Mouse (Mus musculus): Measurements from ENCODE around the gene Dusp16. TPM values are rescaled to one million over a fixed set of nuclear protein-coding genes. Genes with fewer than 3 reads are reported as not detected.

Gene Dusp16
- polyA plus RNA-seq, 1 experiment from 2014 or later, result 8.5 TPM

- no peak overlapping the region for H3K9ac ChIP-seq (replicated peaks)
- H3K36me3 ChIP-seq, result no peaks in the 10 kb centered on the region
- H3K4me2 ChIP-seq (replicated peaks), result no peak overlapping the region
- ATAC-seq (replicated peaks), result no peak
- no peak overlapping the region for H3K4me3 ChIP-seq
- H3K27ac ChIP-seq (replicated peaks), result no peak overlapping the region
- H3K27me3 ChIP-seq, result no peaks in the 10 kb centered on the region
- no peaks in the 10 kb centered on the region for H3K4me1 ChIP-seq
- no peaks in the 10 kb centered on the region for H3K9me3 ChIP-seq
- WGBS, result 86% methylated on average over 11 of the region's 11 CpGs
These were observed 15.4 kb upstream of the Dusp16 start for GRCm38 (mm10) chr6:134807794-134808193.

- no peaks in the 10 kb centered on the region for H3K4me1 ChIP-seq
- no peak overlapping the region for H3K9ac ChIP-seq (replicated peaks)
- no peak overlapping the region for H3K4me3 ChIP-seq
- no peak overlapping the region for H3K27ac ChIP-seq (replicated peaks)
- no peak overlapping the region for H3K4me2 ChIP-seq (replicated peaks)
- ATAC-seq (replicated peaks), result no peak
- no peaks in the 10 kb centered on the region for H3K9me3 ChIP-seq
- no peaks in the 10 kb centered on the region for H3K27me3 ChIP-seq
- no peaks in the 10 kb centered on the region for H3K36me3 ChIP-seq
- WGBS, result 86% methylated on average over 1 of the region's 2 CpGs
These were observed 14.7 kb upstream of the Dusp16 start for GRCm38 (mm10) chr6:134807091-134807490.

- Histone ChIP-seq H3K27me3 (no peaks in the 10 kb centered on the region), H3K4me1 (no peaks in the 10 kb centered on the region), H3K4me3 (no peak overlapping the region), H3K27ac (replicated peaks) (no peak overlapping the region), H3K9ac (replicated peaks) (no peak overlapping the region), H3K9me3 (no peaks in the 10 kb centered on the region), H3K4me2 (replicated peaks) (no peak overlapping the region), H3K36me3 (no peaks in the 10 kb centered on the region)
- ATAC-seq (replicated peaks), result no peak
- 91% methylated on average over 6 of the region's 6 CpGs for WGBS
These were observed 13.7 kb upstream of the Dusp16 start for GRCm38 (mm10) chr6:134806130-134806529.

- Histone ChIP-seq H3K36me3 (no peaks in the 10 kb centered on the region), H3K9ac (replicated peaks) (no peak overlapping the region), H3K27me3 (no peaks in the 10 kb centered on the region), H3K4me3 (no peak overlapping the region), H3K4me1 (no peaks in the 10 kb centered on the region), H3K27ac (replicated peaks) (no peak overlapping the region), H3K9me3 (no peaks in the 10 kb centered on the region), H3K4me2 (replicated peaks) (no peak overlapping the region)
- ATAC-seq (replicated peaks), result no peak
- 39% methylated on average over 5 of the region's 5 CpGs for WGBS
These were observed 12.4 kb upstream of the Dusp16 start for GRCm38 (mm10) chr6:134804736-134805277.

GRCm38 (mm10) chr6:134802641-134803043, 10.2 kb upstream of the Dusp16 start:
- Histone ChIP-seq H3K9ac (replicated peaks) (no peak overlapping the region), H3K36me3 (no peaks in the 10 kb centered on the region), H3K27me3 (no peaks in the 10 kb centered on the region), H3K4me2 (replicated peaks) (no peak overlapping the region), H3K27ac (replicated peaks) (no peak overlapping the region), H3K4me1 (no peaks in the 10 kb centered on the region), H3K4me3 (no peak overlapping the region), H3K9me3 (no peaks in the 10 kb centered on the region)
- ATAC-seq (replicated peaks), result no peak
- WGBS, result 87% methylated on average over 9 of the region's 9 CpGs

- no peak for ATAC-seq (replicated peaks)
- no peaks in the 10 kb centered on the region for H3K4me1 ChIP-seq
These were observed 9.1 kb upstream of the Dusp16 start for GRCm38 (mm10) chr6:134801483-134801882.

GRCm38 (mm10) chr6:134796297-134796696, 3.9 kb upstream of the Dusp16 start:
- no peaks in the 10 kb centered on the region for H3K9me3 ChIP-seq
- H3K9ac ChIP-seq (replicated peaks), result no peak overlapping the region
- WGBS, result 93% methylated on average over 10 of the region's 10 CpGs
- no peaks in the 10 kb centered on the region for H3K27me3 ChIP-seq
- H3K4me2 ChIP-seq (replicated peaks), result no peak overlapping the region
- peaks cover 18% of the 10 kb centered on the region for H3K4me1 ChIP-seq
- H3K4me3 ChIP-seq, result no peak overlapping the region
- ATAC-seq (replicated peaks), result no peak
- no peak overlapping the region for H3K27ac ChIP-seq (replicated peaks)
- H3K36me3 ChIP-seq, result no peaks in the 10 kb centered on the region

More at GRCm38 (mm10) chr6:134801483-134801882, 9.1 kb upstream of the Dusp16 start:
- 67% methylated on average over 1 of the region's 1 CpGs for WGBS
- Histone ChIP-seq H3K9me3 (no peaks in the 10 kb centered on the region), H3K4me3 (no peak overlapping the region), H3K27me3 (no peaks in the 10 kb centered on the region), H3K27ac (replicated peaks) (no peak overlapping the region), H3K36me3 (no peaks in the 10 kb centered on the region), H3K4me2 (replicated peaks) (no peak overlapping the region), H3K9ac (replicated peaks) (no peak overlapping the region)

GRCm38 (mm10) chr6:134793911-134794520, 1.6 kb upstream of the Dusp16 start:
- no peaks in the 10 kb centered on the region for H3K36me3 ChIP-seq
- peak; percentile 27 for ATAC-seq (replicated peaks)
- no peak overlapping the region for H3K27ac ChIP-seq (replicated peaks)
- peaks cover 28% of the 10 kb centered on the region for H3K4me1 ChIP-seq
- 14% methylated on average over 21 of the region's 21 CpGs for WGBS
- H3K4me2 ChIP-seq (replicated peaks), result peak overlapping the region; percentile 24
- no peaks in the 10 kb centered on the region for H3K9me3 ChIP-seq
- H3K4me3 ChIP-seq, result peak overlapping the region; percentile 15
- no peaks in the 10 kb centered on the region for H3K27me3 ChIP-seq
- no peak overlapping the region for H3K9ac ChIP-seq (replicated peaks)

GRCm38 (mm10) chr6:134793046-134793806, 801 bp upstream of the Dusp16 start:
- ATAC-seq (replicated peaks), result peak; percentile 11
- Histone ChIP-seq H3K27ac (replicated peaks) (peak overlapping the region; percentile 36; the same call in 1 of the 2 replicates), H3K4me3 (peak overlapping the region; percentile 76), H3K4me2 (replicated peaks) (peak overlapping the region; percentile 67), H3K9ac (replicated peaks) (peak overlapping the region; percentile 65), H3K27me3 (no peaks in the 10 kb centered on the region), H3K36me3 (no peaks in the 10 kb centered on the region), H3K9me3 (no peaks in the 10 kb centered on the region), H3K4me1 (peaks cover 28% of the 10 kb centered on the region)
- 48% methylated on average over 21 of the region's 21 CpGs for WGBS

GRCm38 (mm10) chr6:134791251-134792118, 940 bp downstream of the Dusp16 start:
- under 1% methylated on average over 46 of the region's 46 CpGs for WGBS
- no peaks in the 10 kb centered on the region for H3K9me3 ChIP-seq
- peak overlapping the region; percentile 65 for H3K9ac ChIP-seq (replicated peaks)
- H3K4me2 ChIP-seq (replicated peaks), result peak overlapping the region; percentile 67
- ATAC-seq (replicated peaks), result no peak
- H3K4me3 ChIP-seq, result peak overlapping the region; percentile 76
- H3K27ac ChIP-seq (replicated peaks), result peak overlapping the region; percentile 86
- no peaks in the 10 kb centered on the region for H3K36me3 ChIP-seq
- no peaks in the 10 kb centered on the region for H3K27me3 ChIP-seq
- H3K4me1 ChIP-seq, result peaks cover 28% of the 10 kb centered on the region

GRCm38 (mm10) chr6:134789100-134789499, 3.3 kb downstream of the Dusp16 start:
- 45% methylated on average over 6 of the region's 6 CpGs for WGBS
- no peak overlapping the region for H3K4me2 ChIP-seq (replicated peaks)
- no peaks in the 10 kb centered on the region for H3K9me3 ChIP-seq
- no peaks in the 10 kb centered on the region for H3K36me3 ChIP-seq
- no peak overlapping the region for H3K9ac ChIP-seq (replicated peaks)
- H3K27ac ChIP-seq (replicated peaks), result no peak overlapping the region
- H3K4me1 ChIP-seq, result peaks cover 27% of the 10 kb centered on the region
- H3K27me3 ChIP-seq, result no peaks in the 10 kb centered on the region
- no peak for ATAC-seq (replicated peaks)
- H3K4me3 ChIP-seq, result no peak overlapping the region

- Histone ChIP-seq H3K4me3 (no peak overlapping the region), H3K27ac (replicated peaks) (no peak overlapping the region), H3K27me3 (no peaks in the 10 kb centered on the region), H3K36me3 (no peaks in the 10 kb centered on the region), H3K4me2 (replicated peaks) (no peak overlapping the region), H3K9me3 (no peaks in the 10 kb centered on the region), H3K9ac (replicated peaks) (no peak overlapping the region), H3K4me1 (peaks cover 12% of the 10 kb centered on the region)
- 63% methylated on average over 3 of the region's 3 CpGs for WGBS
- no peak for ATAC-seq (replicated peaks)
These were observed 6.0 kb downstream of the Dusp16 start for GRCm38 (mm10) chr6:134786426-134786825.

All from forebrain, embryonic 15.5 days (tissue).